Mouse (Mus musculus) CH12.LX (cell line): ENCODE measurements around the gene H3f3b. TPM values are rescaled to one million over a fixed set of nuclear protein-coding genes. Genes with fewer than 3 reads are reported as not detected.
"Not testable (repeated sequence)": the region's sequence is repeated elsewhere in the genome, so short reads cannot be mapped to it uniquely, and the experiment has no call there.

Experiments
- DNase-seq: peaks from one replicate; pipeline ENCODE4 v3.0.0-alpha.2; 2013; ENCODE audit errors: extremely low read depth
- H3K27ac ChIP-seq: 2 replicates; pipeline ENCODE4 v1.5.1; 2012; ENCODE audit warnings: low read depth, mild to moderate bottlenecking, control low read depth, moderate library complexity; ENCODE audit not compliant: insufficient read depth
- H3K27me3 ChIP-seq: replicated peaks from 2 replicates; pipeline ENCODE3; 2012; ENCODE audit warnings: inconsistent platforms
- H3K36me3 ChIP-seq, 2 experiments: replicated peaks in 1 of 2; 2 replicates each; pipeline versions ENCODE3 to v1.6.1; 2012; ENCODE audit warnings: inconsistent platforms in 1 of 2, low read length in 1 of 2, mild to moderate bottlenecking in 1 of 2, mixed read lengths in 1 of 2, moderate library complexity in 1 of 2; ENCODE audit not compliant: control insufficient read depth in 1 of 2, insufficient read depth in 1 of 2
- H3K4me1 ChIP-seq, 2 experiments: 2 replicates each; pipeline ENCODE4 v1.6.1; 2012; ENCODE audit warnings: inconsistent platforms in 1 of 2, moderate library complexity in 1 of 2; ENCODE audit not compliant: insufficient read depth in 2 of 2, control insufficient read depth in 1 of 2
- H3K4me2 ChIP-seq: 2 replicates; pipeline ENCODE4 v1.6.1; 2012; ENCODE audit warnings: low read depth, mild to moderate bottlenecking, control low read depth; ENCODE audit not compliant: poor library complexity, insufficient read depth, severe bottlenecking
- H3K4me3 ChIP-seq, 3 experiments: fragments of 150-350 bp in 1 of 3; sonication (generic) in 1 of 3; replicated peaks in 1 of 3; 2 replicates each; pipeline versions ENCODE3 to v1.5.1; 2011 to 2012; ENCODE audit warnings: low read depth in 2 of 3, low read length in 2 of 3, mild to moderate bottlenecking in 2 of 3, moderate library complexity in 2 of 3, control low read depth in 1 of 3, improper control_type of control experiment in 1 of 3, inconsistent platforms in 1 of 3, mixed read lengths in 1 of 3; ENCODE audit not compliant: poor library complexity in 1 of 3
- H3K79me2 ChIP-seq: replicated peaks from 2 replicates; pipeline ENCODE4 v1.6.1; 2012; ENCODE audit warnings: mild to moderate bottlenecking, moderate library complexity; ENCODE audit not compliant: control insufficient read depth, poor library complexity, insufficient read depth, severe bottlenecking; ENCODE audit errors: extremely low read depth
- H3K9ac ChIP-seq: 2 replicates; pipeline ENCODE4 v1.6.1; 2012; ENCODE audit warnings: low read depth, mild to moderate bottlenecking, control low read depth, moderate library complexity; ENCODE audit not compliant: insufficient read depth
- H3K9me3 ChIP-seq: replicated peaks from 2 replicates; pipeline ENCODE3; 2012; ENCODE audit warnings: low read length, inconsistent platforms, mixed read lengths
- CHD1 ChIP-seq: IDR thresholded peaks from 2 replicates; pipeline ENCODE4 v1.6.1; 2012; ENCODE audit warnings: low read depth, low read length, improper control_type of control experiment, inconsistent platforms
- CHD2 ChIP-seq: IDR thresholded peaks from 2 replicates; pipeline ENCODE4 v1.6.1; 2011; ENCODE audit warnings: low read length, improper control_type of control experiment
- CTCF ChIP-seq, 2 experiments: IDR thresholded peaks in 1 of 2; conservative IDR thresholded peaks in 1 of 2; 2 replicates each; pipeline ENCODE4 v1.5.1; 2011 to 2012; ENCODE audit warnings: low read depth in 2 of 2, low read length in 2 of 2, improper control_type of control experiment in 1 of 2, inconsistent platforms in 1 of 2, mild to moderate bottlenecking in 1 of 2, moderate library complexity in 1 of 2
- E2F4 ChIP-seq: IDR thresholded peaks from 2 replicates; pipeline ENCODE4 v1.6.1; 2011; ENCODE audit warnings: low read depth, low read length, improper control_type of control experiment; ENCODE audit not compliant: insufficient replicate concordance
- ELF1 ChIP-seq: IDR thresholded peaks from 2 replicates; pipeline ENCODE4 v1.6.1; 2014; ENCODE audit warnings: low read depth, mild to moderate bottlenecking, inconsistent platforms, low read length, improper control_type of control experiment
- ETS1 ChIP-seq: conservative IDR thresholded peaks from 2 replicates; pipeline ENCODE4 v1.6.1; 2012; ENCODE audit warnings: low read depth, mild to moderate bottlenecking, inconsistent platforms, low read length, improper control_type of control experiment, moderate library complexity
- GABPA ChIP-seq: IDR thresholded peaks from 2 replicates; pipeline ENCODE4 v1.6.1; 2012; ENCODE audit warnings: low read depth, low read length, improper control_type of control experiment, inconsistent platforms; ENCODE audit not compliant: insufficient replicate concordance
- HCFC1 ChIP-seq: IDR thresholded peaks from 2 replicates; pipeline ENCODE4 v1.6.1; 2012; ENCODE audit warnings: low read depth, mild to moderate bottlenecking, inconsistent platforms, low read length, improper control_type of control experiment
- IRF4 ChIP-seq: IDR thresholded peaks from 2 replicates; pipeline ENCODE4 v1.6.1; 2014; ENCODE audit warnings: low read depth, mild to moderate bottlenecking, inconsistent platforms, low read length, improper control_type of control experiment
- JUN ChIP-seq: IDR thresholded peaks from 2 replicates; pipeline ENCODE4 v1.6.1; 2011; ENCODE audit warnings: low read depth, mild to moderate bottlenecking, low read length, improper control_type of control experiment, moderate library complexity; ENCODE audit not compliant: insufficient read depth
- JUND ChIP-seq: conservative IDR thresholded peaks from 2 replicates; pipeline ENCODE4 v1.6.1; 2011; ENCODE audit warnings: low read depth, low read length, improper control_type of control experiment
- KAT2A ChIP-seq: IDR thresholded peaks from 2 replicates; pipeline ENCODE4 v1.6.1; 2012; ENCODE audit warnings: low read length, improper control_type of control experiment, inconsistent platforms; ENCODE audit not compliant: insufficient replicate concordance
- MAFK ChIP-seq: IDR thresholded peaks from 2 replicates; pipeline ENCODE4 v1.6.1; 2011; ENCODE audit warnings: low read length, improper control_type of control experiment; ENCODE audit not compliant: insufficient replicate concordance
- MAX ChIP-seq: IDR thresholded peaks from 2 replicates; pipeline ENCODE4 v1.6.1; 2011; ENCODE audit warnings: low read length, improper control_type of control experiment
- MEF2A ChIP-seq: IDR thresholded peaks from 2 replicates; pipeline ENCODE4 v1.6.1; 2014; ENCODE audit warnings: low read depth, mild to moderate bottlenecking, inconsistent platforms, low read length, improper control_type of control experiment, borderline replicate concordance
- MXI1 ChIP-seq: IDR thresholded peaks from 2 replicates; pipeline ENCODE4 v1.6.1; 2011; ENCODE audit warnings: mild to moderate bottlenecking, low read depth, low read length, improper control_type of control experiment
- MYC ChIP-seq: IDR thresholded peaks from 2 replicates; pipeline ENCODE4 v1.6.1; 2011; ENCODE audit warnings: low read depth, mild to moderate bottlenecking, improper control_type of control experiment, low read length
- NRF1 ChIP-seq: IDR thresholded peaks from 2 replicates; pipeline ENCODE4 v1.6.1; 2014; ENCODE audit warnings: low read depth, mild to moderate bottlenecking, inconsistent platforms, low read length, improper control_type of control experiment, moderate library complexity
- PAX5 ChIP-seq: IDR thresholded peaks from 2 replicates; pipeline ENCODE4 v1.6.1; 2012; ENCODE audit warnings: low read length, inconsistent platforms, mixed read lengths
- POLR2A ChIP-seq: IDR thresholded peaks from 2 replicates; pipeline ENCODE4 v1.6.1; 2011; ENCODE audit warnings: low read depth, mild to moderate bottlenecking, improper control_type of control experiment, low read length
- POLR2AphosphoS2 ChIP-seq: IDR thresholded peaks from 2 replicates; pipeline ENCODE4 v1.6.1; 2011; ENCODE audit warnings: low read depth, low read length, improper control_type of control experiment
- RAD21 ChIP-seq: IDR thresholded peaks from 2 replicates; pipeline ENCODE4 v1.6.1; 2011; ENCODE audit warnings: low read depth, mild to moderate bottlenecking, low read length, improper control_type of control experiment, moderate library complexity
- RCOR1 ChIP-seq: conservative IDR thresholded peaks from 2 replicates; pipeline ENCODE4 v1.6.1; 2012; ENCODE audit warnings: low read depth, mild to moderate bottlenecking, inconsistent platforms, low read length, improper control_type of control experiment
- SIN3A ChIP-seq: IDR thresholded peaks from 2 replicates; pipeline ENCODE4 v1.6.1; 2012; ENCODE audit warnings: low read length, improper control_type of control experiment, inconsistent platforms
- SMC3 ChIP-seq: IDR thresholded peaks from 2 replicates; pipeline ENCODE4 v1.6.1; 2011; ENCODE audit warnings: low read depth, low read length, improper control_type of control experiment
- TCF12 ChIP-seq: IDR thresholded peaks from 2 replicates; pipeline ENCODE4 v1.6.1; 2014; ENCODE audit warnings: low read depth, mild to moderate bottlenecking, inconsistent platforms, low read length, improper control_type of control experiment
- UBTF ChIP-seq: IDR thresholded peaks from 2 replicates; pipeline ENCODE4 v1.6.1; 2012; ENCODE audit warnings: low read depth, mild to moderate bottlenecking, inconsistent platforms, low read length, improper control_type of control experiment, moderate library complexity
- USF1 ChIP-seq: IDR thresholded peaks from 2 replicates; pipeline ENCODE4 v1.6.1; 2014; ENCODE audit warnings: low read depth, mild to moderate bottlenecking, inconsistent platforms, low read length, improper control_type of control experiment
- USF2 ChIP-seq: conservative IDR thresholded peaks from 2 replicates; pipeline ENCODE4 v1.6.1; 2011; ENCODE audit warnings: low read depth, low read length, improper control_type of control experiment
- ZC3H11A ChIP-seq: IDR thresholded peaks from 2 replicates; pipeline ENCODE4 v1.6.1; 2012; ENCODE audit warnings: low read depth, mild to moderate bottlenecking, inconsistent platforms, low read length, improper control_type of control experiment
- ZKSCAN1 ChIP-seq: IDR thresholded peaks from 2 replicates; pipeline ENCODE4 v1.6.1; 2012; ENCODE audit warnings: low read depth, inconsistent platforms, low read length, improper control_type of control experiment, borderline replicate concordance
- ZMIZ1 ChIP-seq: IDR thresholded peaks from 2 replicates; pipeline ENCODE4 v1.6.1; 2012; ENCODE audit warnings: low read depth, mild to moderate bottlenecking, inconsistent platforms, low read length, improper control_type of control experiment
- ZNF384 ChIP-seq: IDR thresholded peaks from 2 replicates; pipeline ENCODE4 v1.6.1; 2012; ENCODE audit warnings: low read depth, low read length, improper control_type of control experiment, inconsistent platforms
- dilution Hi-C: fragments of 300-500 bp; cut with MboI; formaldehyde crosslinking; loops from 2 replicates; pipeline ENCODE4 v1.14.3; 2020; ENCODE audit warnings: low sequenced_read_pairs; ENCODE audit not compliant: extremely low pct_unique_long_range_greater_than_20kb, extremely low pct_ligation_motif_present
- in situ Hi-C: fragments of 300-500 bp; cut with MboI; formaldehyde crosslinking; loops from 3 replicates; pipeline ENCODE4 v1.14.3; 2019; ENCODE audit warnings: low sequenced_read_pairs, low pct_ligation_motif_present, low pct_unique_long_range_greater_than_20kb, mixed read lengths
- polyA plus RNA-seq: library from polyadenylated mRNA; unstranded; fragments of >175 nt; gene quantifications from 2 replicates; pipeline ENCODE4 v1.2.1, GENCODE M21; 2012; ENCODE audit warnings: low read depth; ENCODE audit not compliant: insufficient read length
- total RNA-seq, 2 experiments: library from RNA; depleted of rRNA; stranded (reverse); fragments of 300-350 nt in 1 of 2; fragments of >200 nt in 1 of 2; gene quantifications; 2 replicates each; pipeline ENCODE4 v1.2.3; 2012 to 2014

The H3f3b gene
- total and polyA plus RNA-seq, 3 experiments = 340 to 889 (median 567) TPM

- H3K27ac ChIP-seq, H3K27me3 ChIP-seq: not testable (repeated sequence)
Observed at GRCm38 (mm10) chr11:116018867-116019266, 8.9 kb downstream of the H3f3b start.

GRCm38 (mm10) chr11:116018106-116018505 lies 9.7 kb downstream of the H3f3b start:
- Histone ChIP-seq H3K36me3 (peaks cover 12 to 19% of the 10 kb centered on the region in 2 experiments), H3K4me1 (peaks cover 2 to 29% of the 10 kb centered on the region in 2 experiments; a peak in 3 of 4 replicates), H3K27me3 (no peaks in the 10 kb centered on the region), H3K79me2 (no peaks in the 10 kb centered on the region; the same call in 1 of the 2 replicates), H3K27ac (no peak overlapping the region), H3K4me3 (no peak overlapping the region), H3K4me2 (no peak overlapping the region), H3K9ac (no peak overlapping the region), H3K9me3 (no peaks in the 10 kb centered on the region)
- in situ Hi-C loops = loop anchor here (25.0 kb wide), 1 partner anchor 406 kb away; the partner anchor contains the start of genes Gga3, Mif4gd and Mrps7
- dilution Hi-C loops = no loop called here
- DNase-seq = peak; percentile 74
- TF ChIP-seq MAX = peak; percentile 54; the same call in 1 of the 2 replicates
- TF ChIP-seq ETS1 = no peak
- TF ChIP-seq RCOR1 = no peak
- TF ChIP-seq ZC3H11A = no peak
- TF ChIP-seq CHD2 = no peak
- TF ChIP-seq MAFK = no peak
- no peak for TF ChIP-seq CHD1
- TF ChIP-seq MEF2A = no peak
- TF ChIP-seq RAD21 = peak; percentile 95
- 0 out of 2 replicates have a peak, but pooled peaks have one; percentile 25 for TF ChIP-seq NRF1
- TF ChIP-seq JUN = no peak
- TF ChIP-seq MYC = peak; percentile 63; the same call in 1 of the 2 replicates
- TF ChIP-seq POLR2A = peak; percentile 22; the same call in 1 of the 2 replicates
- no peak for TF ChIP-seq POLR2AphosphoS2
- no peak for TF ChIP-seq MXI1
- TF ChIP-seq ZKSCAN1 = peak; percentile 77
- peak; percentile 46; the same call in 1 of the 2 replicates for TF ChIP-seq IRF4
- no peak for TF ChIP-seq USF2
- no peak for TF ChIP-seq GABPA
- TF ChIP-seq JUND = no peak
- TF ChIP-seq SMC3 = peak; percentile 78
- TF ChIP-seq PAX5 = no peak
- TF ChIP-seq ZMIZ1 = no peak
- TF ChIP-seq UBTF = no peak
- no peak for TF ChIP-seq KAT2A
- TF ChIP-seq E2F4 = no peak
- 0 out of 2 replicates have a peak, but pooled peaks have one; percentile 37 for TF ChIP-seq TCF12
- TF ChIP-seq USF1 = no peak
- peak; percentile 62 to 96 for TF ChIP-seq CTCF (conservative IDR thresholded peaks at IDR 0.05 in 1 of 2, IDR thresholded peaks at IDR 0.05 in 1 of 2; ENCODE audit: low read depth in 2 of 2, low read length in 2 of 2)
- TF ChIP-seq ELF1 = peak; percentile 28; the same call in 1 of the 2 replicates
- no peak for TF ChIP-seq SIN3A
- no peak for TF ChIP-seq ZNF384
- TF ChIP-seq HCFC1 = no peak

More at GRCm38 (mm10) chr11:116018867-116019266, 8.9 kb downstream of the H3f3b start:
- Histone ChIP-seq H3K4me1 (peaks cover 0 to 24% of the 10 kb centered on the region in 2 experiments; a peak in 2 of 4 replicates), H3K36me3 (peaks cover 17 to 23% of the 10 kb centered on the region in 2 experiments)
- H3K4me3 ChIP-seq, H3K9ac ChIP-seq, dilution Hi-C loops, H3K4me2 ChIP-seq, H3K9me3 ChIP-seq, H3K79me2 ChIP-seq, DNase-seq: not testable (repeated sequence)
- in situ Hi-C loops = loop anchor here (25.0 kb wide), 1 partner anchor 407 kb away; the partner anchor contains the start of genes Gga3, Mif4gd and Mrps7
